Mouse (Mus musculus): ENCODE measurements around the gene Ppp1cc. TPM values are rescaled to one million over a fixed set of nuclear protein-coding genes. Genes with fewer than 3 reads are reported as not detected.

Ppp1cc gene
- polyA plus RNA-seq, 1 experiment from 2014 or later, result 293 TPM

DNA sequence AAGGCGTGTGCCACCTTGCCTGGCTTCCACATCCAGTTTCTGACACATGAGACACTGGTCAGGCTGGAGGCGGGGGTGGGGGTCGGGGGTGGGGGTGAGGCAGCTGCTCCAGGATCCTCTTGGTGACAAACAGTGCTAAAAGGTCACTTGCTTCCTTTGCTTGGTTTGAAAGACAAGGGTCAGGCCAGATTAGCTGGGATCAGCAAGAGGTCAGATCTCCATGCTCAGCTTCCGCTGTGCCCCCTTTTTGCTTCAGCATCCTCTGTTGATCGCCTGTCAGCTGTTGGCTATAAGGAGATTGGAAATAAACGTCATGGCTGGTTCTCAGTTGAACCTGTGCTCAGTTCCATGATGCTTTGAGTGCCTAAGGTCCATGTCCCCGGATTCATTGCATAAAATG lies 32.4 kb downstream of the Ppp1cc start:
- Histone ChIP-seq H3K4me2 (no peak overlapping the region), H3K9ac (no peak overlapping the region), H3K4me1 (ENCODE audit: insufficient read depth) (no peaks in the 10 kb centered on the region), H3K36me3 (ENCODE audit: insufficient read depth) (no peaks in the 10 kb centered on the region), H3K9me3 (ENCODE audit: low read depth, low read length) (no peaks in the 10 kb centered on the region), H3K27me3 (ENCODE audit: insufficient read depth, low read length) (no peaks in the 10 kb centered on the region), H3K4me3 (ENCODE audit: low read depth, low read length) (no peak overlapping the region), H3K27ac (ENCODE audit: low read depth) (no peak overlapping the region)
- 58% methylated on average over 7 of the region's 7 CpGs for WGBS
- TF ChIP-seq CTCF (IDR thresholded peaks at IDR 0.05; ENCODE audit: low read depth), result no peak
- no peak for DNase-seq
- no peak for ATAC-seq (ENCODE audit: insufficient read depth)

DNA sequence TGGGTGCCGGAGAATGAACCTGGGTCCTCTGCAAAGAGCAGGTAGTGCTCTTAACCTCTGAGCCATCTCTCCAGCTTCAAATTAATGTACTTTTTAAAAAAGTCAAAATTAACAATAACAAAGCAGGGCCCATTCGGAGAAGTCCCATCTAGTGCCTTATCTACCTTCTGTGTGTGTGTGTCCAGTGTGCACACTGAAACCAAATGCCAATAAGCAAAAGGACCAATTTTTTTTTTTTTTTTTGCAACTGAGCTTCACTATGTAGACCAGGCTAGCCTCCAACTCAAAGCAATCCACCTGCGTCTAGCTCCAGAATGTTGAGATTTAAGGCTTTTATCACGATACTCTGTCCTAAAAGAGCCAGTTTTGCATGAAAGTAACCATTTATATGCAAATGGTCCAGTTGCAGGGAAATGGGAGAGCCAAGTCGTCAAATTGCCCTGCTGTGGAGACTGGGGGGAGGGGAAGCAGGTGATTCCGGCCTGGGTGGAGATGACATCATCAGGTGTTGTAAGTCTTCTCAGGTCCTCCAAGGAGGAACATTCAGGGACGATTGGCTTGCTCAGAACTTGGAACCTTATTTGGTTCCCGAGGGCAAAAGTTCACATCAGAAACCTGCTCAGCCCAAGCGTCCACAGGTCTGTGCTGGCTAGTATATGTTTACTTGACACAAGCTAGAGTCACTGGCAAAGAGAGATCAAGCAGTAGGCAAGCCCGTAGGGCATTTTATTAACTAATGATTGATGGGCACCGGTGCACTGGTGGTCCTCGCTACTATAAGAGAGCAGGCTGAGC lies 33.4 kb downstream of the Ppp1cc start:
- WGBS, result 54% methylated on average over 12 of the region's 12 CpGs
- ATAC-seq (ENCODE audit: insufficient read depth), result no peak

GRCm38 (mm10) chr5:122192347-122192746 lies 34.3 kb downstream of the Ppp1cc start:
- WGBS, result 32% methylated on average over 3 of the region's 4 CpGs
- Histone ChIP-seq H3K9ac (no peak overlapping the region), H3K9me3 (ENCODE audit: low read depth, low read length) (no peaks in the 10 kb centered on the region)

More for the DNA sequence above, 33.4 kb downstream of the Ppp1cc start:
- Histone ChIP-seq H3K36me3 (ENCODE audit: insufficient read depth) (no peaks in the 10 kb centered on the region), H3K27me3 (ENCODE audit: insufficient read depth, low read length) (no peaks in the 10 kb centered on the region), H3K9me3 (ENCODE audit: low read depth, low read length) (no peaks in the 10 kb centered on the region), H3K4me2 (no peak overlapping the region), H3K4me3 (ENCODE audit: low read depth, low read length) (no peak overlapping the region), H3K27ac (ENCODE audit: low read depth) (no peak overlapping the region), H3K9ac (no peak overlapping the region), H3K4me1 (ENCODE audit: insufficient read depth) (no peaks in the 10 kb centered on the region)
- no peak for TF ChIP-seq CTCF (IDR thresholded peaks at IDR 0.05; ENCODE audit: low read depth)
- no peak for DNase-seq

GRCm38 (mm10) chr5:122200872-122201271 lies 42.8 kb downstream of the Ppp1cc start:
- 81% methylated on average over 4 of the region's 4 CpGs for WGBS
- Histone ChIP-seq H3K9ac (no peak overlapping the region), H3K4me3 (ENCODE audit: low read depth, low read length) (no peak overlapping the region), H3K36me3 (ENCODE audit: insufficient read depth) (no peaks in the 10 kb centered on the region), H3K4me1 (ENCODE audit: insufficient read depth) (no peaks in the 10 kb centered on the region), H3K4me2 (no peak overlapping the region), H3K9me3 (ENCODE audit: low read depth, low read length) (no peaks in the 10 kb centered on the region), H3K27ac (ENCODE audit: low read depth) (no peak overlapping the region), H3K27me3 (ENCODE audit: insufficient read depth, low read length) (no peaks in the 10 kb centered on the region)
- DNase-seq (no peak), ATAC-seq (ENCODE audit: insufficient read depth) (no peak)
- no peak for TF ChIP-seq CTCF (IDR thresholded peaks at IDR 0.05; ENCODE audit: low read depth)

More at GRCm38 (mm10) chr5:122192347-122192746, 34.3 kb downstream of the Ppp1cc start:
- Histone ChIP-seq H3K36me3 (ENCODE audit: insufficient read depth) (no peaks in the 10 kb centered on the region), H3K4me3 (ENCODE audit: low read depth, low read length) (no peak overlapping the region), H3K27ac (ENCODE audit: low read depth) (no peak overlapping the region), H3K4me1 (ENCODE audit: insufficient read depth) (no peaks in the 10 kb centered on the region), H3K27me3 (ENCODE audit: insufficient read depth, low read length) (no peaks in the 10 kb centered on the region), H3K4me2 (no peak overlapping the region)
- TF ChIP-seq CTCF (IDR thresholded peaks at IDR 0.05; ENCODE audit: low read depth), result no peak
- ATAC-seq (ENCODE audit: insufficient read depth) (no peak), DNase-seq (no peak)

DNA sequence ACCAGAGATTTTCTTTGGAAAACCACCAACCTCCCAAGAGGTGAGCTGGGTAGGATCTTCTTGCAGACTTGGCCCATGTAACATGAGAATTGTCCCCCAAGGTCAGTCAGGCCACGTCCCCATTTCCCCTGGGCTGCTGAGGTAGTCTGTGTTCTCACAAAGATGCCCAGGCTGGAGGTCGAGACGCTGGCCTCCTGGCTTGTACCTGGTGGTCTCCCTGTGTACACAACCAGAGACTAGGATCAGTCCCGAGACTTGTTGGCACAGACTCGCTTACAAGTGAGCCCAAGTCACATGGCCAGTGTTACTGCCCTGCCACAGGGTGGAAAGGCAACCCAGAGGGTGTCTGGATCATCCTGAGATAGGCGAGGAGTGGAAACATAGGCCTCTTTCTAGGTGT lies 43.8 kb downstream of the Ppp1cc start:
- H3K36me3 ChIP-seq (ENCODE audit: insufficient read depth), result no peaks in the 10 kb centered on the region
- no peaks in the 10 kb centered on the region for H3K27me3 ChIP-seq (ENCODE audit: insufficient read depth, low read length)
- H3K4me1 ChIP-seq (ENCODE audit: insufficient read depth), result no peaks in the 10 kb centered on the region
- no peak overlapping the region for H3K9ac ChIP-seq
- H3K4me2 ChIP-seq, result no peak overlapping the region
- WGBS, result 78% methylated on average over 6 of the region's 6 CpGs
- no peak overlapping the region for H3K4me3 ChIP-seq (ENCODE audit: low read depth, low read length)
- no peak for TF ChIP-seq CTCF (IDR thresholded peaks at IDR 0.05; ENCODE audit: low read depth)
- no peak overlapping the region for H3K27ac ChIP-seq (ENCODE audit: low read depth)
- DNase-seq, result no peak
- no peaks in the 10 kb centered on the region for H3K9me3 ChIP-seq (ENCODE audit: low read depth, low read length)
- ATAC-seq (ENCODE audit: insufficient read depth), result no peak

DNA sequence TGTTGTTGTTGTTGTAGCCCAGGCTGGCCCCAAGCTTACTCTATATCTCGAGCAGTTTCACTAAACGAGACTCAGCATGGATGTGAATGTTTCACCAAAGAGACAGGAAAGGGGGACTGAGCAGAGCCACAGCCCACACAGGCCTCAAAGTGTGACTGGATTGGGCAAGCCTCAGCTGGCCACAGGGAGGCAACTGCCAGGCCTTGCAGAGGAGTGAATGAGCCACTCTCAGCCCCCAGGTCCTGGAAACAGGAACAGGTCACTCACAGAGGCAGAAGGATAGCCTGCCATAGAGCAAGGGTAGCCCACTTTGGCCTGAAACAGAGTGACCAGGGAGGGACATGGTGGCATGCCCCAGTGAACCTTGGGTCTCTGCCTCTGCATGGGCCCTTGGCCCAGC lies 46.1 kb downstream of the Ppp1cc start:
- DNase-seq (no peak), ATAC-seq (ENCODE audit: insufficient read depth) (no peak)
- Histone ChIP-seq H3K27ac (ENCODE audit: low read depth) (no peak overlapping the region), H3K27me3 (ENCODE audit: insufficient read depth, low read length) (no peaks in the 10 kb centered on the region), H3K4me2 (no peak overlapping the region), H3K4me3 (ENCODE audit: low read depth, low read length) (no peak overlapping the region), H3K36me3 (ENCODE audit: insufficient read depth) (no peaks in the 10 kb centered on the region), H3K9me3 (ENCODE audit: low read depth, low read length) (no peaks in the 10 kb centered on the region), H3K4me1 (ENCODE audit: insufficient read depth) (peaks cover 4% of the 10 kb centered on the region; the same call in 1 of the 2 replicates), H3K9ac (no peak overlapping the region)
- 56% methylated on average over 2 of the region's 2 CpGs for WGBS
- no peak for TF ChIP-seq CTCF (IDR thresholded peaks at IDR 0.05; ENCODE audit: low read depth)

DNA sequence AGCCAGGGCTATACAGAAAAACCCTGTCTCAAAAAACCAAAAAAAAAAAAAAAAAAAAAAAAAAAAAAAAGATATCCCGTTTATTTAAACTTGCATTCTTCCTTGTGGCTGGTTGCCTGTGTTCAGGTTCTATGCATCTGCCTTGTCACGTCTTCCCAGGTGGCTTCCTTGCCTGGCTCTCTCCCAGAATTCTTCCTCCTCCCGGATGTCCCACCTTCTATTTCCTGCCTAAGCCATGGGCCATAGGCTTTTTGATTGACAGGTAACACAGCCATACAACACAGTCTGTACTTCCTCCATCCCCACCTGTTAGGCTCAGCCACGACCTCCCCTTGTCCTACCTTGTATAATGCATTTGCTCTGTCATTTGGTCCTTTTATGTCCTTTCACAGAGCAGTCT lies 48.4 kb downstream of the Ppp1cc start, which contains the start of gene Hvcn1:
Gene Hvcn1 (plus strand): TSS at position 330 of the 400 bp plus-strand sequence.
- WGBS, result 69% methylated on average over 4 of the region's 4 CpGs
- DNase-seq (no peak), ATAC-seq (ENCODE audit: insufficient read depth) (no peak)
- TF ChIP-seq CTCF (IDR thresholded peaks at IDR 0.05; ENCODE audit: low read depth), result no peak
- Histone ChIP-seq H3K27me3 (ENCODE audit: insufficient read depth, low read length) (no peaks in the 10 kb centered on the region), H3K9ac (no peak within 1 kb of the TSS), H3K4me1 (ENCODE audit: insufficient read depth) (peaks cover 6% of the 10 kb centered on the region; the same call in 1 of the 2 replicates), H3K36me3 (ENCODE audit: insufficient read depth) (no peaks in the 10 kb centered on the region), H3K9me3 (ENCODE audit: low read depth, low read length) (no peaks in the 10 kb centered on the region), H3K27ac (ENCODE audit: low read depth) (no peak within 1 kb of the TSS), H3K4me2 (no peak within 1 kb of the TSS), H3K4me3 (ENCODE audit: low read depth, low read length) (no peak within 1 kb of the TSS)
